Mouse (Mus musculus): ENCODE data around the gene Vwa3a.

GRCm38 (mm10) chr7:120729635-120730034 is 9.5 kb upstream of the Vwa3a start:
- TF ChIP-seq CTCF (IDR thresholded peaks at IDR 0.05; ENCODE audit: low read depth, low read length) = no peak
- no peak for TF ChIP-seq POLR2A (IDR thresholded peaks at IDR 0.05; ENCODE audit: insufficient read depth, low read length)
- no peak for TF ChIP-seq EP300 (IDR thresholded peaks at IDR 0.05; ENCODE audit: insufficient read depth, low read depth, low read length)

All from ES-Bruce4 (cell line).